Mouse (Mus musculus): ENCODE results near the gene St5. TPM values are rescaled to one million over a fixed set of nuclear protein-coding genes. Genes with fewer than 3 reads are reported as not detected.

St5 gene
- polyA plus RNA-seq, 1 experiment from 2014 or later, result 29.6 TPM

DNA sequence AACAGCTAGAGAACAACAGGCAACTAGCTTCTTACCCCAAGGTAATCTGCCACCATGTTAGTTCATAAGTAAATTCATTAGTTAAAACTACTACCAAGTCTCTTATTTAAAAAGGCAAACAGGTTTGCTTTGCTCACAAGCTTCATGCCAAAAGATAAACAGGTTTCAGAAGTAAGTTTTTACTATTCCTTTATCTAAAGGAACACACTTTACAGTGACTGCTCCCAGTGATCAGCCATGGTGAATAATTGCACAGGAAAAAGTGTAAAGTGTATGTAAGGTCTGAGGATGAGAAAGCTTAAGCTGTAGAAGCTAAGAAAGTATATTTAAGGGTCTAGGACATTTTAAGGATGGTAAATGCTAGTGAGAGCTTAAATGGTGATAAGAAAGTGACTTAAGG lies 109.4 kb downstream of the St5 start:
- Histone ChIP-seq H3K27me3 (ENCODE audit: control insufficient read depth, insufficient read depth, low read depth, low read length) (no peaks in the 10 kb centered on the region), H3K27ac (ENCODE audit: low read length) (no peak overlapping the region), H3K4me2 (ENCODE audit: low read depth, low read length) (no peak overlapping the region), H3K36me3 (ENCODE audit: control insufficient read depth, insufficient read depth) (no peaks in the 10 kb centered on the region), H3K4me1 (ENCODE audit: control insufficient read depth, low read depth, low read length) (peaks cover 32% of the 10 kb centered on the region), H3K4me3 (ENCODE audit: low read depth, low read length) (no peak overlapping the region), H3K9me3 (replicated peaks; ENCODE audit: control insufficient read depth, low read length) (no peaks in the 10 kb centered on the region), H3K9ac (ENCODE audit: low read depth, low read length) (no peak overlapping the region)
- ATAC-seq (ENCODE audit: low read depth), result no peak

DNA sequence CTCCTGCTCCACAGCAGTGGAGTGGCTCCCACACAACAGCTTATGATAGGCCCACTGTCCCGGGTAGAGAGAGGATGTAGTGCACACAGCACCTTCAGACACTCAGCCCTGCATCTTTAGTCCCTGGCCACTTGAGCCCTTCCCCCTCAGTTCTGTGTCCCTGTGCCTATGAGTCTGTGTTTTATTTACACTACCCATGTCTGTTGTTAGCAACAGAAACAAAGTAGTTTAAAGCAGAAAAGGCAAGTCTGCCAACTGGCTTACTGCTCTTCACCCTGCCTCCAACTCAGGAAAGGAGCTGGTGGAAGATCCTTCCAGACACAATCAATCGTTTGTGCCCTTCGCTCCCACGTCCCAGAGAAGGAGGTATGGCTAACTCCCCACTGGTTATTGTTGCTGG lies 111.2 kb downstream of the St5 start:
- no peak for ATAC-seq (ENCODE audit: low read depth)
- WGBS (ENCODE audit: insufficient replicate concordance), result 57% methylated on average over 4 of the region's 4 CpGs
- no peaks in the 10 kb centered on the region for H3K36me3 ChIP-seq (ENCODE audit: control insufficient read depth, insufficient read depth)
- no peak overlapping the region for H3K4me2 ChIP-seq (ENCODE audit: low read depth, low read length)
- H3K27ac ChIP-seq (ENCODE audit: low read length), result no peak overlapping the region
- no peak overlapping the region for H3K9ac ChIP-seq (ENCODE audit: low read depth, low read length)
- H3K4me3 ChIP-seq (ENCODE audit: low read depth, low read length), result no peak overlapping the region
- H3K4me1 ChIP-seq (ENCODE audit: control insufficient read depth, low read depth, low read length), result peaks cover 37% of the 10 kb centered on the region
- no peaks in the 10 kb centered on the region for H3K9me3 ChIP-seq (replicated peaks; ENCODE audit: control insufficient read depth, low read length)
- H3K27me3 ChIP-seq (ENCODE audit: control insufficient read depth, insufficient read depth, low read depth, low read length), result no peaks in the 10 kb centered on the region

DNA sequence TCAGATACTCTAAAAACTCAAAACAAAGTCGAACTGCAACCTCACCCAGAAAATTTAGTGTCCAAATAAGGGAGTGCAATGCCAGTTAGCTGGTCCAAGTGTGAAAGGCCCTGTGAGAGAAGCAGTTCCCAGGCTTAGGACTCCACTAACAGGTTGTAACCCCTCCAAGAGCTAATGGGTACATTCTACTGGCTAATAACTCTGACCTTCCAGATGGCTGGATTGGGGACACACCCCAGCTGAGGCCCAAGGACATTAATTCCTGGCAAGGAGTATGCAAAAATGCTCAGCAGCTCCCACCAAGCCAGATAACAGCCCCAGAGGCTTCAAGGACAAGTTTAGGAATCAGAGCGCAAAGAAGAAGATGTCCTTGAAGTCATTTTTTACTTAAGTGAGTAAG lies 112.8 kb downstream of the St5 start:
- Histone ChIP-seq H3K4me2 (ENCODE audit: low read depth, low read length) (no peak overlapping the region), H3K4me3 (ENCODE audit: low read depth, low read length) (no peak overlapping the region), H3K36me3 (ENCODE audit: control insufficient read depth, insufficient read depth) (no peaks in the 10 kb centered on the region), H3K9ac (ENCODE audit: low read depth, low read length) (no peak overlapping the region), H3K4me1 (ENCODE audit: control insufficient read depth, low read depth, low read length) (peaks cover 30% of the 10 kb centered on the region), H3K27ac (ENCODE audit: low read length) (peak overlapping the region; percentile 27; the same call in 1 of the 2 replicates), H3K9me3 (replicated peaks; ENCODE audit: control insufficient read depth, low read length) (no peaks in the 10 kb centered on the region), H3K27me3 (ENCODE audit: control insufficient read depth, insufficient read depth, low read depth, low read length) (no peaks in the 10 kb centered on the region)
- ATAC-seq (ENCODE audit: low read depth), result no peak
- 62% methylated on average over 2 of the region's 2 CpGs for WGBS (ENCODE audit: insufficient replicate concordance)

DNA sequence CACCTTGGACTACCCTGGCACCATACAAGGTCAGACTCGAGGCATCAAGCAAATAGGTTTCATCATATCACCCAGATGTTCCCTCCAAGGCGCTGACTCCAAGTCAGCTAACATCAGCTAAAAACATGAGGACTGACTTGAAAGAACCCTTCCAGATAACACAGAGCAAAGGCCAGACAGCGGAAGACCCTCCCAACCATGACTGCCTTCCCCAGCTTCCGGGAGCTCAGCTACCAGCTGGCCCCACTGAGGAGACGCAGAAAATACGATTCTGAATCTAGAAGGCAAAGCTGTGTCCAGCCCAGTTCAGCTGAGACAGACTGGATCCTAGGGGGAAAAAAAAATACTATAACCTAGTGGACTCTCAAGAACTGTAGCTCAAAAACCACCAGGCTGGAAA lies 114.4 kb downstream of the St5 start:
- no peaks in the 10 kb centered on the region for H3K9me3 ChIP-seq (replicated peaks; ENCODE audit: control insufficient read depth, low read length)
- H3K27ac ChIP-seq (ENCODE audit: low read length), result no peak overlapping the region
- H3K9ac ChIP-seq (ENCODE audit: low read depth, low read length), result no peak overlapping the region
- WGBS (ENCODE audit: insufficient replicate concordance), result 52% methylated on average over 6 of the region's 6 CpGs
- no peak overlapping the region for H3K4me2 ChIP-seq (ENCODE audit: low read depth, low read length)
- H3K36me3 ChIP-seq (ENCODE audit: control insufficient read depth, insufficient read depth), result no peaks in the 10 kb centered on the region
- ATAC-seq (ENCODE audit: low read depth), result no peak
- no peaks in the 10 kb centered on the region for H3K27me3 ChIP-seq (ENCODE audit: control insufficient read depth, insufficient read depth, low read depth, low read length)
- H3K4me1 ChIP-seq (ENCODE audit: control insufficient read depth, low read depth, low read length), result peaks cover 16% of the 10 kb centered on the region
- H3K4me3 ChIP-seq (ENCODE audit: low read depth, low read length), result no peak overlapping the region

DNA sequence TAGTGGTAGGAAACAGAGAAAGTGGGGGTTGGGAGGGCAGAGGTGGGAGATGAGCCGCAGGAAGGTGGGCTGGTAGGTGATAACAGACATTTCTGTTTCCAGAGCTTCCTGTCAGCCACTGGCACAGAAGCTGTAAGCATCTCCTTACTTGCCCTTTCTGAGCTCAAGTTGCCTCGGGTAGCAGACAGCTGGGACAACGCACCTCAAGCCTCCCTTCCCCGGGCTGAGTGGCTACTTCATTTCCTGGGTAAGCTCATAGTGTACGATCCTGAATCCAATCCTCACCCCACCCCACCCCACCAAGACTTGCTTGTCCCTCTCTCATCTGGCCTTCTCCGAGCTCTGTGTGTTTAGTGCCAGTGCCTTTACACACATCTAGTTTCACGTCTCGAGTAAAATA lies 115.3 kb downstream of the St5 start:
- no peak for ATAC-seq (ENCODE audit: low read depth)
- Histone ChIP-seq H3K27me3 (ENCODE audit: control insufficient read depth, insufficient read depth, low read depth, low read length) (no peaks in the 10 kb centered on the region), H3K9me3 (replicated peaks; ENCODE audit: control insufficient read depth, low read length) (no peaks in the 10 kb centered on the region), H3K4me1 (ENCODE audit: control insufficient read depth, low read depth, low read length) (peaks cover 12% of the 10 kb centered on the region), H3K27ac (ENCODE audit: low read length) (no peak overlapping the region), H3K36me3 (ENCODE audit: control insufficient read depth, insufficient read depth) (no peaks in the 10 kb centered on the region), H3K4me2 (ENCODE audit: low read depth, low read length) (no peak overlapping the region; the same call in 1 of the 2 replicates), H3K4me3 (ENCODE audit: low read depth, low read length) (no peak overlapping the region), H3K9ac (ENCODE audit: low read depth, low read length) (no peak overlapping the region)
- 43% methylated on average over 8 of the region's 8 CpGs for WGBS (ENCODE audit: insufficient replicate concordance)

DNA sequence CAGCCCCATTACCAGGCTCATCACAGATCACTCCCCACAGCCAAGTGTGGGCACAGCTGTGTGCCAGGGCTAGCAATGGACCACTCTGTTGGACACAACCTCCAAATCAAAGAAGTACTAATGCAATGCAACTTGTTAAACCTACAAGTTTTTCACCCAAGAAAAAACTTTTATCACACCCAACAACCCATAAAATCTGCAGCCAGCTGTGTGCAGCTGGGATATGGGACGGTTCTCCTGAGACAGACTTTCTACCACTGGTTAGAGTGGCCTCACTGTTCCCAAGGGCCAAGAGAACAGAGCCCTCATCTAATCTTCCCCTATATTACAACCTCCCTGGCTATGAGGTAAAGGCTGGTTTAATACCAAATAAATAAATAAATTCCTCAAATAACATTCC lies 118.9 kb downstream of the St5 start:
- H3K4me1 ChIP-seq (ENCODE audit: control insufficient read depth, low read depth, low read length), result peaks cover 5% of the 10 kb centered on the region
- 46% methylated on average over 1 of the region's 1 CpGs for WGBS (ENCODE audit: insufficient replicate concordance)
- no peak overlapping the region for H3K4me3 ChIP-seq (ENCODE audit: low read depth, low read length)
- H3K9ac ChIP-seq (ENCODE audit: low read depth, low read length), result no peak overlapping the region
- no peaks in the 10 kb centered on the region for H3K9me3 ChIP-seq (replicated peaks; ENCODE audit: control insufficient read depth, low read length)
- no peaks in the 10 kb centered on the region for H3K36me3 ChIP-seq (ENCODE audit: control insufficient read depth, insufficient read depth)
- no peak for ATAC-seq (ENCODE audit: low read depth)
- H3K4me2 ChIP-seq (ENCODE audit: low read depth, low read length), result no peak overlapping the region
- no peaks in the 10 kb centered on the region for H3K27me3 ChIP-seq (ENCODE audit: control insufficient read depth, insufficient read depth, low read depth, low read length)
- H3K27ac ChIP-seq (ENCODE audit: low read length), result no peak overlapping the region

DNA sequence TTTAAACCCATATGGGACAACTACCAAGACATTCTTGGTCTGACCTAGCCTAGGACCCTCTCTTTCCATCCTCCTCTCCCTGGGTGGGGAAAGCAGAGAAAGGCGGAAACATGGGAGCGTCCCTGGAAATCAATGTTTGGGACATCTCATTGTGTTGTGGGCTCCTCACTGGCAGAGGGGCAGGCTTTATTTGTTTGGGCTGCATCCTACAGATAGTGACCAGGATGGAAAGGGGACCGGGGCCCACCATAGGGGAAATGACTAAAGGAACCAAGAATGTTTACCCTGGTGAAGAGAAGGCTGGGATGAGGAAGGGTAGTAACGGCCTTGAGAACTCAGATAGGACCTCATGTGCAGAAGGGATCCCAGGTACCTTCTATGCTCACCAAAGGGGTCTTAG lies 122.9 kb downstream of the St5 start:
- WGBS (ENCODE audit: insufficient replicate concordance), result 51% methylated on average over 4 of the region's 4 CpGs
- Histone ChIP-seq H3K9me3 (replicated peaks; ENCODE audit: control insufficient read depth, low read length) (no peaks in the 10 kb centered on the region), H3K36me3 (ENCODE audit: control insufficient read depth, insufficient read depth) (no peaks in the 10 kb centered on the region), H3K27me3 (ENCODE audit: control insufficient read depth, insufficient read depth, low read depth, low read length) (no peaks in the 10 kb centered on the region), H3K4me1 (ENCODE audit: control insufficient read depth, low read depth, low read length) (no peaks in the 10 kb centered on the region; the same call in none of the 2 replicates), H3K27ac (ENCODE audit: low read length) (no peak overlapping the region), H3K4me3 (ENCODE audit: low read depth, low read length) (no peak overlapping the region), H3K4me2 (ENCODE audit: low read depth, low read length) (no peak overlapping the region), H3K9ac (ENCODE audit: low read depth, low read length) (no peak overlapping the region)
- no peak for ATAC-seq (ENCODE audit: low read depth)

DNA sequence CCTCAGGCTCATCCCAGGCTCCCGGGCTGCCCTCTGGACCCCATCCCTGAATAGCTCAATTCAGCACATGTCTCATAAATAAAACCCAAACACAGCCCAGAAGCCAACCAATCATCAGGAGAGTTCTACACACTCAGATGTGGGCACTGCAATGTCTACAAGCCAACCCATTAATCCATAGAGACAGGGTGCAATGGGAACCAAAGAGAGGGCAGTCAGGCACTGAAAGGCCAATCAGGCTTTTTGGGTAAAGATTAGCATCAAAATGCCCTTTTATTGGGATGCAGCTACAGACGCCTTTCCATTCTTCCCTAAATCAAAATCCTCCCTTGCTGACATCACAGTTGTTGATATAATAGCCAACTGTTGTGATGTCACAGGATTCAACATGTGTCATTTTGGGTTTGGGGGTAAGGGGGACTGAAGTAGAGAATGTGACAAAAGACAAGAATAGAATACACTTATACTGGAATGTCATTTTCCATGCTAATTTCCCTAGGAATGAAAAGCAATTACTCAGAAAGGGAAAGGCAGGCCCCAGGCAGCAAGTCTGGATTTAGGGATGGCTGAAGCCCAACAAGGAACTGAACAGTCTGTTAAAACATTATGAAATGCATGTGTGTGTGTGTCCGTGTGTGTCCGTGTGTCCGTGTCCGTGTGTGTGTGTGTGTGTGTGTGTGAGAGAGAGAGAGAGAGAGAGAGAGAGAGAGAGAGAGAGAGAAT lies 123.7 kb downstream of the St5 start:
- no peak overlapping the region for H3K9ac ChIP-seq (ENCODE audit: low read depth, low read length)
- no peak overlapping the region for H3K27ac ChIP-seq (ENCODE audit: low read length)
- no peaks in the 10 kb centered on the region; the same call in none of the 2 replicates for H3K4me1 ChIP-seq (ENCODE audit: control insufficient read depth, low read depth, low read length)
- H3K36me3 ChIP-seq (ENCODE audit: control insufficient read depth, insufficient read depth), result no peaks in the 10 kb centered on the region
- no peak overlapping the region for H3K4me3 ChIP-seq (ENCODE audit: low read depth, low read length)
- H3K9me3 ChIP-seq (replicated peaks; ENCODE audit: control insufficient read depth, low read length), result no peaks in the 10 kb centered on the region
- no peak overlapping the region for H3K4me2 ChIP-seq (ENCODE audit: low read depth, low read length)
- 59% methylated on average over 6 of the region's 6 CpGs for WGBS (ENCODE audit: insufficient replicate concordance)
- ATAC-seq (ENCODE audit: low read depth), result no peak
- no peaks in the 10 kb centered on the region for H3K27me3 ChIP-seq (ENCODE audit: control insufficient read depth, insufficient read depth, low read depth, low read length)

DNA sequence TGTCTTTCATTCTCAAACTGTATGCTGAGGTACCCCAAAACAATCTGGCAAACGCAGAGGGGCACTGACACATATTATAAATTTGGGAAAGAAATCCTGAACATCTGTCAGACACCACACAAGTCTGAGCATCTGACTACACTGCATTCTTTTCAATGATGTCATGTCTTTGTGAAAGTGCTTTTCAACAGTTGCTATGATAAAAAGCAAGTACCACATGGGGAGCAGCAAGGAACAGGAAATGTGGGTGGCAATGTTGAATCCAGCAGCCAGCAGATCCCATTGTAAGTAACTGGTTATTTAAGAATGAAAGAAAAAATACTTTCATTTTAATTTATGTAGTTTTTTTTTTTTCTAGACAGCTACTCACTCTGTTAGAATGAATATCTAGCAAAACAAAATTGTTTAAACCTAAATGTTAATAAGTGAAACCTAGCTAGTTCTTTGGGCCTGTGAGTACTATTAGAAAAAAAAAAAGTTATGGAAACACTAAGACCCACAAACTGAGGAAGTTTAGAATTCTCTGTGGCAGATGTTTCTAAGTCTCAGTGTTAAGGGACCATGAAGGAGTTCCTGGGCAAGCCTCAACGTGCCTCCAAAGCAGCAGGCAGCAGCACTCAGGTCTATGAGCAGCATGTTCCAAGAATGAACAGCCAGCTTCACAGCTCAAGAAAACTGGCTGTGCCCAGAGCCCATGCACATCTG lies 124.4 kb downstream of the St5 start:
- 29% methylated on average over 2 of the region's 2 CpGs for WGBS (ENCODE audit: insufficient replicate concordance)
- Histone ChIP-seq H3K4me3 (ENCODE audit: low read depth, low read length) (no peak overlapping the region), H3K9me3 (replicated peaks; ENCODE audit: control insufficient read depth, low read length) (no peaks in the 10 kb centered on the region), H3K36me3 (ENCODE audit: control insufficient read depth, insufficient read depth) (no peaks in the 10 kb centered on the region), H3K27me3 (ENCODE audit: control insufficient read depth, insufficient read depth, low read depth, low read length) (no peaks in the 10 kb centered on the region), H3K4me2 (ENCODE audit: low read depth, low read length) (no peak overlapping the region), H3K4me1 (ENCODE audit: control insufficient read depth, low read depth, low read length) (no peaks in the 10 kb centered on the region; the same call in none of the 2 replicates), H3K9ac (ENCODE audit: low read depth, low read length) (no peak overlapping the region), H3K27ac (ENCODE audit: low read length) (no peak overlapping the region)
- no peak for ATAC-seq (ENCODE audit: low read depth)

Data from liver, embryonic 16.5 days (tissue).